Mouse (Mus musculus) hindbrain, postnatal 0 days (tissue): ENCODE results near the gene Mpp3. TPM values are rescaled to one million over a fixed set of nuclear protein-coding genes. Genes with fewer than 3 reads are reported as not detected.

Source experiments
- ATAC-seq: fragments of 200-750 bp; cut with Nextera tagmentation; 2 replicates; pipeline ENCODE4 v1.8.0; 2017; ENCODE audit warnings: mild to moderate bottlenecking, moderate TSS enrichment, moderate library complexity
- DNase-seq: peaks from one replicate; pipeline ENCODE4 v3.0.0-alpha.2; 2015; ENCODE audit warnings: low spot score
- H3K27ac ChIP-seq: fragments of 300-500 bp; sonication (generic); 2 replicates; pipeline ENCODE4 v1.5.1; 2014; ENCODE audit warnings: mild to moderate bottlenecking
- H3K27me3 ChIP-seq: fragments of 300-500 bp; sonication (generic); 2 replicates; pipeline ENCODE4 v1.6.1; 2014; ENCODE audit warnings: low read length, mixed read lengths; ENCODE audit not compliant: insufficient read depth
- H3K36me3 ChIP-seq: fragments of 300-500 bp; sonication (generic); 2 replicates; pipeline ENCODE4 v1.6.1; 2014; ENCODE audit warnings: low read length, mixed read lengths; ENCODE audit not compliant: insufficient read depth
- H3K4me1 ChIP-seq: fragments of 300-500 bp; sonication (generic); 2 replicates; pipeline ENCODE4 v1.6.1; 2014; ENCODE audit warnings: antibody characterized with exemption, low read length, mixed read lengths; ENCODE audit not compliant: insufficient read depth
- H3K4me2 ChIP-seq: fragments of 300-500 bp; sonication (generic); 2 replicates; pipeline ENCODE4 v1.6.1; 2014; ENCODE audit warnings: low read depth, mild to moderate bottlenecking, low read length, moderate library complexity, mixed read lengths
- H3K4me3 ChIP-seq: fragments of 300-500 bp; sonication (generic); 2 replicates; pipeline ENCODE4 v1.5.1; 2014; ENCODE audit warnings: low read length
- H3K9ac ChIP-seq: fragments of 300-500 bp; sonication (generic); replicated peaks from 2 replicates; pipeline ENCODE4 v1.6.1; 2014; ENCODE audit warnings: mild to moderate bottlenecking, low read length, moderate library complexity, mixed read lengths
- H3K9me3 ChIP-seq: fragments of 300-500 bp; sonication (generic); 2 replicates; pipeline ENCODE4 v1.6.1; 2016; ENCODE audit warnings: low read length, mixed read lengths
- CTCF ChIP-seq: IDR thresholded peaks from 2 replicates; pipeline ENCODE4 v1.5.1; 2016; ENCODE audit warnings: antibody characterized with exemption, control low read depth, low read depth
- WGBS: fragments of 180-500 bp; shearing (Covaris S2); extraction: QIAGEN DNeasy Blood & Tissue Kit; methylation state at CpG from one replicate; pipeline ENCODE4 v1.1.7; 2014; 5-methylcytosine and 5-hydroxymethylcytosine counted together
- polyA plus RNA-seq: library from polyadenylated mRNA; unstranded; fragments of >200 nt; fragmentation: Nextera tagmentation; extraction: Ambion mirVana; gene quantifications from 2 replicates; pipeline ENCODE4 v1.2.1, GENCODE M21; 2015
- total RNA-seq: library from RNA; depleted of rRNA; stranded (reverse); fragments of >200 nt; gene quantifications from 2 replicates; pipeline ENCODE4 v1.2.3, GENCODE M21; 2014

Mpp3 gene
- total and polyA plus RNA-seq, 2 experiments from 2014 or later: 54.1 to 81.3 TPM

- ATAC-seq (no peak), DNase-seq (no peak)
- H3K4me3 ChIP-seq: no peak overlapping the region
- peaks cover 8% of the 10 kb centered on the region; the same call in 1 of the 2 replicates for H3K36me3 ChIP-seq
- no peak for TF ChIP-seq CTCF
- no peak overlapping the region for H3K9ac ChIP-seq
- no peaks in the 10 kb centered on the region for H3K4me1 ChIP-seq
- H3K27me3 ChIP-seq: no peaks in the 10 kb centered on the region
- no peak overlapping the region for H3K27ac ChIP-seq
- 55% methylated on average over 6 of the region's 6 CpGs for WGBS
- no peak overlapping the region for H3K4me2 ChIP-seq
- no peaks in the 10 kb centered on the region for H3K9me3 ChIP-seq
Measured at GRCm38 (mm10) chr11:101974181-101974580, 54.1 kb downstream of the Mpp3 start.

GRCm38 (mm10) chr11:101973496-101973895 is 54.8 kb downstream of the Mpp3 start:
- no peak overlapping the region for H3K4me2 ChIP-seq
- no peaks in the 10 kb centered on the region for H3K9me3 ChIP-seq
- no peaks in the 10 kb centered on the region for H3K4me1 ChIP-seq
- H3K9ac ChIP-seq: no peak overlapping the region
- 75% methylated on average over 9 of the region's 9 CpGs for WGBS
- H3K27ac ChIP-seq: no peak overlapping the region
- ATAC-seq: no peak
- DNase-seq: no peak
- no peak overlapping the region for H3K4me3 ChIP-seq
- TF ChIP-seq CTCF: no peak
- H3K27me3 ChIP-seq: no peaks in the 10 kb centered on the region
- H3K36me3 ChIP-seq: 0 out of 2 replicates have a peak, but pooled peaks cover under 1% of the 10 kb centered on the region

GRCm38 (mm10) chr11:101972651-101973050 is 55.6 kb downstream of the Mpp3 start:
- TF ChIP-seq CTCF: no peak
- H3K4me1 ChIP-seq: no peaks in the 10 kb centered on the region

GRCm38 (mm10) chr11:101972097-101972496 is 56.2 kb downstream of the Mpp3 start:
- no peak for ATAC-seq
- WGBS: 71% methylated on average over 3 of the region's 3 CpGs

More at GRCm38 (mm10) chr11:101972651-101973050, 55.6 kb downstream of the Mpp3 start:
- Histone ChIP-seq H3K36me3 (no peaks in the 10 kb centered on the region), H3K9ac (no peak overlapping the region), H3K27ac (no peak overlapping the region), H3K4me2 (no peak overlapping the region), H3K9me3 (no peaks in the 10 kb centered on the region), H3K4me3 (no peak overlapping the region), H3K27me3 (no peaks in the 10 kb centered on the region)
- WGBS: 91% methylated on average over 5 of the region's 5 CpGs
- ATAC-seq (no peak), DNase-seq (no peak)

GRCm38 (mm10) chr11:101971410-101971809 is 56.9 kb downstream of the Mpp3 start:
- H3K9ac ChIP-seq: no peak overlapping the region
- H3K27me3 ChIP-seq: peaks cover 2% of the 10 kb centered on the region
- no peaks in the 10 kb centered on the region for H3K36me3 ChIP-seq
- H3K4me1 ChIP-seq: no peaks in the 10 kb centered on the region
- 47% methylated on average over 3 of the region's 3 CpGs for WGBS
- ATAC-seq: no peak
- no peak overlapping the region for H3K4me3 ChIP-seq
- H3K9me3 ChIP-seq: no peaks in the 10 kb centered on the region
- H3K4me2 ChIP-seq: no peak overlapping the region
- peak; percentile 64 for TF ChIP-seq CTCF
- no peak overlapping the region for H3K27ac ChIP-seq
- DNase-seq: no peak

More at GRCm38 (mm10) chr11:101972097-101972496, 56.2 kb downstream of the Mpp3 start:
- Histone ChIP-seq H3K4me2 (no peak overlapping the region), H3K9ac (no peak overlapping the region), H3K4me1 (no peaks in the 10 kb centered on the region), H3K4me3 (no peak overlapping the region), H3K27ac (no peak overlapping the region), H3K36me3 (no peaks in the 10 kb centered on the region), H3K27me3 (no peaks in the 10 kb centered on the region; the same call in 1 of the 2 replicates), H3K9me3 (no peaks in the 10 kb centered on the region)
- no peak for DNase-seq
- no peak for TF ChIP-seq CTCF

GRCm38 (mm10) chr11:101969835-101970234 is 58.4 kb downstream of the Mpp3 start:
- H3K27ac ChIP-seq: no peak overlapping the region
- ATAC-seq: no peak
- no peak overlapping the region for H3K9ac ChIP-seq
- no peaks in the 10 kb centered on the region for H3K4me1 ChIP-seq
- no peak overlapping the region for H3K4me2 ChIP-seq
- TF ChIP-seq CTCF: no peak
- H3K9me3 ChIP-seq: no peaks in the 10 kb centered on the region
- 82% methylated on average over 13 of the region's 13 CpGs for WGBS
- no peak for DNase-seq
- peaks cover 17% of the 10 kb centered on the region for H3K27me3 ChIP-seq
- H3K36me3 ChIP-seq: no peaks in the 10 kb centered on the region
- no peak overlapping the region for H3K4me3 ChIP-seq

GRCm38 (mm10) chr11:101968791-101969190 is 59.5 kb downstream of the Mpp3 start:
- peaks cover 26% of the 10 kb centered on the region for H3K27me3 ChIP-seq
- no peak overlapping the region for H3K27ac ChIP-seq
- H3K4me2 ChIP-seq: no peak overlapping the region
- WGBS: under 1% methylated on average over 5 of the region's 5 CpGs
- H3K36me3 ChIP-seq: no peaks in the 10 kb centered on the region
- DNase-seq (peak; percentile 94), ATAC-seq (peak; percentile 75)
- 0 out of 2 replicates have a peak, but pooled peaks cover 4% of the 10 kb centered on the region for H3K4me1 ChIP-seq
- H3K4me3 ChIP-seq: no peak overlapping the region
- no peaks in the 10 kb centered on the region for H3K9me3 ChIP-seq
- TF ChIP-seq CTCF: peak; percentile 96
- no peak overlapping the region for H3K9ac ChIP-seq
